Mouse (Mus musculus) c-Kit-positive CD71-positive TER-119-negative erythroid progenitor cells, embryonic 14.5 days (primary cell): ENCODE measurements at regions not wholly inside any gene's neighbourhood (a gene's known extent, or its start where the extent isn't known, plus 50 kb on each side); places are given as distances from the start of the nearest gene placed in this dataset.

Experiments
- DNase-seq: peaks from one replicate; pipeline ENCODE4 v3.0.0-alpha.2; 2013; ENCODE audit warnings: low read depth

DNA sequence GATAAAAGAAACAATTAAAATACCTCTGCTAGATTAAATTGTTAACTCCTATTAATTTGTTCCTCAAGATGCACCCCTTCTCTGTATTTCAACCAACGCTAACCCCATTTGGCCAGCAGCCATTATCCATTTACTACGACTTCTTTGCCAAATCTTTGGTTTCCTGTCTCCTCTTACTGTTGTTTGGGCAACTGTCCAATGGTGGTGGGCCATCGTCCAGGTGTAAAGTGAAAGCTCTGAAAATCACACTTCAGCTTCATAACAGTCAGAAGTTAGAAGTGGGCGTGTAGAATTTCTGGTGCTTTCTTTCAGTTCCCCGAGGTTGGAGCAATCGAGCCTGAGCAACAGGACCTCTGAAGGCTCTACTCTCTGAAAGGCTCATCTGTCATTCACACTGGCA lies 66.8 kb upstream of the Zbtb20 start:
- no peak for DNase-seq

DNA sequence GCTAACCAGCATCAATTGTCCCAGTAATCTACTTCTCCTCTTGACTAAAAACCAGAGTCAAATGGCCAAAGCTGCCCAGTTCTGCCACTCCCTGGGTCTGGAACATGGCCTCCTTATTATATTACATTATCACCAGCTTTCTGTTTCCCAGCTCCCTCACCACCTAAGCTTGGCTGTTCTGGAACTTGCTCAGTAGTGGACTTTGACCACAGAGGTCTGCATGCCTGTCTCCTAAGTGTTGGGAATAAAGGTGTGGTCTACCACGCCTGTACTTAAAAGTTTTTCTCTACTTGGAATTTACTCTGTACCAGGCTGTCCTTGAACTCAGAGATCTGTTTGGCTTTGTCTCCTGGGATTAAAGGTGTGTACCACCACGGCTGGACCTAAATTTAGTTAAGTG lies 68.1 kb upstream of the Zbtb20 start:
- no peak for DNase-seq

DNA sequence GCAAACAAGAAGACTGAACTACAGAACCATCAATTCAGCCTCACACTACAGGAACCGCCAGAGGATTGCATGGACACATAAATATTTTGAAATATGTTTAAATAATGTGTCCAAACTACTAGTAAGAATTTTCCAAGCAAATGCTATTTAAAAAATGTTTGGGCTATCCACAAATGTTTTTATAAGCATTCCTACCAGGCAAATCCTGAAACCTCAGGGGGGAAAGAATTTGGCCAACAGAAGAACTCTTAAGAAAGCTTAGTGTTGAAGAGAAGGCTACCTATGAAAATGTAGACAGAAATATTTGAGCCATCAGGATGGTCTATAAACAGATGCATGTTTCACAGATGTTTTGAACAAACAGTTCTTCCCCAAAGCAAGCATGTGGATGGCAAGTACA lies 72.1 kb upstream of the Zbtb20 start:
- no peak for DNase-seq

DNA sequence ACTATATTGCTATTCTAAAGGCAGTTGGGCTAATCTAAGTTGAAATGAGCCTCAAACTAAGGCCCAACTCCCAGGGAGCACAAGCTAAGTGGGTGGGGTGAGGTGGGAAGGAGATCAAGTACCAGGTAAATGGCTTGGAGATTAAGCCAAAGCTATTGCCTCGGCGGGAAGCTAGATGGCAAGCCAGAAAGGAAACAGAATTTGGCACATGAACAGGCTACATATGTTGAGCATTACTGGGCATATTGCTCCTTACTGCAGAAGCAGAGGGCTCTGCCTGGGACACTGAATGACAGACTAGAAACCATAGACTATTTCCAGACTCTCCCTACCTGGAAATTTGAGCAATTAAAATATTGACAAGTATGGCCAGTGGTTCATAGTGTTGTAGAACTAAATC lies 83.1 kb upstream of the Zbtb20 start:
- no peak for DNase-seq

DNA sequence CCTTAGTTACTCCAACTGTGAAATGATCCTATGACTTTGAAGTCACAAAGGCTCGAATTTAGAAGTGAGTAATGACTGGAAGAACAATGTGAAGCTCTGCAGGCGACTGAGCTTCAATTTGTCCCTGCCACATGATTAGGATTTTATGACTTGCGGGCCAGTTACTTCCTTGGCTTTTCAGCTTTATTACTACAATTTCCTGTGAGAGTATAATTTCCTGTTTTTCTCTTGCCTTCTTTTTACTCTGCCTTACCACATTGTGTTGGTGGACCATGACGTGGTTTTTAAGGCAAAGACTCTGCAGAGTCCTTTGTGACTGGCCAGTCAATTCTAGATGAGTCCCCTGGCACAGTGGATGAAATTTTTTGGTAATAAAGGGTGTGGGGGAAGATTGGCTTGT lies 91.0 kb upstream of the Zbtb20 start:
- DNase-seq = no peak

DNA sequence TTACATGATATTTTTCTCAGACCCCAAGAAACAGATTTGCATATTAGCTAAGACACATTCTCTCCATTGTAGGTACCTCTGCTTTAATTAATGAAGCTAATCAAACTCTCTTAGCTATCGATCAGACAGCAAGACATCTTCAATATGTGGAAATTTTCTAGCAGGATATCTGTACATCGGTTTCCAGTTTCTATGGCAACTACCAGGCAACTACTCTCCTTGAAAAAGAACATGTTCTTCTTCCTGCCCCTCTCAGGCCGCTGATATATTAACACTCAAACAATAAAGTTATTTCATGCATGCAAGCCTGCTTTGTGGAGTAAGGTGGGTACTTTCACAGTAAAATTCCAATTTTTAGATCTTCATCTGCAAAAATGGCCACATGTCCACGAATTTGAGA lies 91.7 kb upstream of the Zbtb20 start:
- no peak for DNase-seq

DNA sequence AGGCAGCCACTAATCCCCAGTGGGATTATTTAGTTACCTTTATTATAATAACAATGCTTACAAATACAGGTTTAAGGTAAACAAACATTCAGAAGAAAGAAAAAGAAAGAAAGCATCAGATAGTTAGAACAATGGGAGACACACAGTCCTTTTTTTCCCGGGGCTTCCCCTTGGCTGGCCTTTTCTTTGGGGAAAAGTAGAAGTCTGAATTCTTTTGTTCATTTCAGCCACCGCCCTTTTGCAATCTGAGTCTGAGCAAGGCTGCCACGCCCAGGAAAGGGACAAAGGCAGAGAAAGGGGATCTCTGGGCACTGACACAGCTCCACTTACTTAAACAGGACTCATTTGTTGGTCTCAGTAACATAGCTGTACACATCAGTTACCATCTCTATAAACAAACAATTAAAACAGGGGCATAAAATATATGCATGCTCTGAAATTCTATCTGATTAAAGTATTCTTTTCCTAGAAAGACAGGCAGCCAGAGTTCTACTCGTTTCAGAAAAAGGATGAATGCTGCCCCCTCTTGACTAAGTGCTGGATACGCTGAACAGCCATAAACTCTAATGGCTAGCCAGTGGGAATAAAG lies 93.5 kb upstream of the Zbtb20 start:
- no peak for DNase-seq

DNA sequence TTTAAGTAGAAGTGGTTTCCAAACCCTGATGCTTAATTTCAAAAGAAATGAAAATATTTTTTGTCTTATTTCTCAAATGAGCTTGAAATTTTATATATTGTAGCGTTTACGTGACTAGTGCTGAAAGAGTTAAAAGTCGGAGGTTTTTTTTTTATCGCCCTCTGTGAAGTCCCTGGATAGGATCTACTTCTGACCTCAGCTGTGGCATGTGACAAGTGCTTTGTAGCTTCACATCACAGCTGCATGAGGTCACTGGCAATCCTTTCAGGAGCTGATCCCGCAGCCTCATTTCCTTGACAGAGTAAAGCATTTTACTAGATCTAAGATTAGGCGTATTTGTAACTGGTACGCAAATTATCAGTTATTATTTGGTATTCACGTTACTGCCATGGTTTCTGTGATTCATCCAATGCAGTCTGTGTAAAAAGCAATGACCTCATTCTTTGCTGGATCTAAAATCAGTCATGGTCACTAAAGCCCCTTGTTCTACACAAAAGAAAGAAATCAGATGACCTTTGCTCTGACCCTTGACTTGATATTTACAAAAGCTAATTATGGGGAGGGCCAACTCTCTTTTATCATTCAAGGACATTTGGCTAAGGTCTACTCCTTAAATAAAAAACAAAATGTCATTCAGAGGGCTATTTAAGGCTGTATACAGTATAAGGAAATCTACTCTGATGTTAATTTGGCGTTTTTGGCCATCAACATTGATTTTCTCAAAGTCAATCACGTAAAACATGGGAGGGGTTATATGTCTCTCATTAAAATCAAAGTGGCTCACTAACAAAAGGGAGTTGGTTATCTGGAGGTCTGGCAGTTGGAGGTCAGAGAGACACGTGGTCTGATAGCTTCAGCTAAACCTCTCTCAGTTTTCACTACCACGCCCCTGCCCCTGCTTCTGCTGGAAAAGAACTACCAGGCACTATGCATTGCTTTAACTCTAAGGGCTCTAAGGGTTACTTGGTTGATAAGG lies 94.3 kb upstream of the Zbtb20 start:
- DNase-seq = no peak

DNA sequence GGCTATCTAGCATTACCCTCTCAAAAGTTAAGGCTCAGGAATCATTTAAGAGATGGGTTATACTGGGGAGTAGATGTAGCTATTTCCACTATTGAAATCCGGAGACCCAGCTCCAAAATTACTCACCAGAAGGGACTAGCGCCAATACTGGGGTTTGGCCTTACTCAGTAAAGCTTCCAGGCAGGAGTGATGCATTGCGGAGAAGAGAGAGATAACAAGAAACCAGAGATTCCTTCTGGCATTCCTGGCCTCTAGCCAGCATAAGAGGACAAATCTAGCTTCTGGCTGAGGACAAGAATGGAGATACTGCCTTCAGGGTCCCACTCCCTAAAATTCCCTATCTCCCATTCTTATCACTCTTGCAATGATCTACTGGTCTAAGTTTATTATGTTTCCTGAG lies 95.7 kb upstream of the Zbtb20 start:
- DNase-seq = no peak

DNA sequence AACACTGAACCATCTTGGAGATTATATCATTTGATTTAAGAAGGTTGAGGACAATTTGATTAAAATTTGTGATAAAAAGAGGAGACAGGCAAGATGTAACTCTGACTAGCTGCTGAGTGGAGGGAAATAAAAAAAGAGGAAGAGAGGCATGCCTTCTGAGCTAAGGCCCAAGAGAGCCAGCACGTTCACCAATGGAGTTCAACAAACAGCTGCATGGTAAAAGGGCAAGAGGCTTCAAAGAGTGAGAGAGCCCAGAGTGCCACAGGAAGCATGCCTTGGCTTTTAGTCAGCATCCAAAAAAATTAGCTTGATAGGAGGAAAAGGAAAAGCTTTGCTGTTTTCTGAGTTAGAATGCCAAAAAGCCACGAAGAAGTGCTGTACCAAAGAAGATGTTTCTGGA lies 103.0 kb upstream of the Zbtb20 start:
- no peak for DNase-seq

DNA sequence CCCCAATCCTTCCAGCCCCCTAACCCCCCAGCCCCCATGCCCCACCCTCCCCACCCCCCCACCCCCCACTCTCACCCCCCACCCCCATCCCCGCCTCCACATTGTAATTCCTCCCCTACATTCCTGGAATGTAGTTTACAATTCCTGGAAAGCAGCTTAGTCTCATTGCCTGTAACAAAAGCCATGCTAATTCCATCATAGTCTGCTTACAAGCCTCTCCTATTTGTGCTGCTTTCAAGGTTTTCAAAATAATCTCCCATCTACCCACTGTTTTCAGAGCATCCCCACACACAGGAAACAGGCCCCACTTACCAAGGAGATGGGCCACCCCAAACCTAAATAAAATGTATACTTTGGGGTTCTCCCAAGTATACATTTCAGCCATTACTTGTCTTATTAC lies 105.5 kb upstream of the Zbtb20 start:
- no peak for DNase-seq

DNA sequence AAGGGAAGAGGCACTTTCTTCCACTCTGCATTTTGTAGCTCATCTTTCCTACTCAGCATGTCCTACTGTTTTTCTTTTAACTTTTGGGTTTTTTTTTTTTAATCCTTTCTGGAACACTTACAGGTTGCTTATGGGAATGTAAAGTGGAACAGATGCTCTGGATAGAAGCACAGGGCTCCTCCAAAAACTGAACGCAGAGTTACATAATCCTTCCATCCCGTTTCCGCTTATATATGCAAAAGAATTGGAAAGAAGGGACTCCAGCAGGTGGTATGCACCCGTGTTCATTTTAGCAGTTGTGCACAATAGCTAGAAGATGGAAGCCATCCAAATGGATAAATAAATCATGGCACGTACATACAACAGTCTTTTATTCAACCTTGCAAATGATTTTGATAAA lies 127.0 kb upstream of the Zbtb20 start:
- no peak for DNase-seq

DNA sequence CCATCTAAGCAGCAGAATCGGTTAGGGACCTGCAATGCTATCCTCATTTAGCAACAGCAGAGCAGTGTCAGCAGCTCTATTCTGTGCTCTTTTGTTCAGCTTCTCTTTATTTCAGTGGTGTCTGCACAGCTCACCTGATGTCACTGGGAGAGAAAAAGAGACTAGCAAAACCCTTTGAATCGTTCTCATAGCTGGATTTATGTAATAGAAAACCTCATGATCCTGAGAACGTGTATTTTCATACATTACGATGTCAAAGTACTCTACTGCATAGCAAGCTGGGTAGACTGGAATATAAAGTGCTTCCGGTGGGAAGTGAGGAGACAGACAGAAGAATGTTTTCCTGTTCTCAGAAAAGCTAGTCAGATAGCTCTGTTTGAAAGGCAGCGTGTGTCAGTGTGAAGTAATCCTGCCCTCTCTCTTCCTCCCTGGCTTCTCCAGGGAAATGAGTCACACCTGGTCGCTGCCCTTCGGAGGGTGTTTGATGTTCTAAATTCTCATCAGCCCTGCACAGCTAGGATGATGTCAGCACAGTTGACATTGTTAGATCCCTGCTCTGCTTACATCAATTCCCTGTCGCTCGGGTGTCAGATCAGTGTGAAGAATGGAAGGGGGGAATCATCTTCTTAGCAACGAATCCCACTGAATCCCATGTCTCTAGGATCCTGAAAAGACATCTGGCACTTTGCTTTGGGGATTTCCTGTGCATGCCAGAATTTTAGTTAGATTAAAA lies 129.6 kb upstream of the Zbtb20 start:
- no peak for DNase-seq

DNA sequence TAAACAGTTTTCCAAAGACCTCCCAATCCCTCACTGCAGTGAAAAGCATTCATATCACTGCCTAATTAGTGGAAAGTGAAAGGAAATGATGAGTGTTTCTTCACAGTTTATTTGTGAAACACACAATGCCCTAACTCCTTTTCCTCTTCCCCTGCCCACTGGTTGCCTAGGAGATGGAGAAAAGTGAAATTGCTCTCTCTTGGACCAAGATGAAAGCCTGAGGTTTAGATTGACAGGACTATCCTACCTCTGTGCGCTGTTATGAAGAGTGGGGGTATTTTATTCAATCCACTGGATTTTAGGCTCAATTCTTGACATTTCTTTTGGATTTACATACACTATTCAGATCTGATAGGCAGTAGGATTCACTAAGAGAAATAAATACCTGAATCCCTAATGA lies 132.1 kb upstream of the Zbtb20 start:
- no peak for DNase-seq

DNA sequence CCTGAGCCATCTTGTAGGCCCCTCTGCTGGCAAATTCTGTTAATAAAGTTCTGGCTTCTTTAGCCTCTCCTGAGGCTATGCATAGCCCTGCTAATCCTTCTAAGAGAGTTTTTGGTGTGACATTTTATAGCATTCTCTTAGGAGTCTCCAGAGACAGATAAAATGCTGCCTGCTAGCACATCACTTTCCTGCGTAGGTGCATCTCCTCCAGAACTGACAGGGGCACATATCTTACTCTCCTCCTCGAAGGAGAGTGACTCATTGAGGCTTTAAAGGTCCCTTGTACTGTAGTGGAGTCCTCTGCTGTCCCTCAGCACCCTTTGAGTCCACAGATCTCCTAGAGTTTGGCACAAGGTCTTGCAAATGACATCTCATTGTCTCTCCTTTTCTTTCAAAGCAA lies 132.6 kb upstream of the Zbtb20 start:
- no peak for DNase-seq

DNA sequence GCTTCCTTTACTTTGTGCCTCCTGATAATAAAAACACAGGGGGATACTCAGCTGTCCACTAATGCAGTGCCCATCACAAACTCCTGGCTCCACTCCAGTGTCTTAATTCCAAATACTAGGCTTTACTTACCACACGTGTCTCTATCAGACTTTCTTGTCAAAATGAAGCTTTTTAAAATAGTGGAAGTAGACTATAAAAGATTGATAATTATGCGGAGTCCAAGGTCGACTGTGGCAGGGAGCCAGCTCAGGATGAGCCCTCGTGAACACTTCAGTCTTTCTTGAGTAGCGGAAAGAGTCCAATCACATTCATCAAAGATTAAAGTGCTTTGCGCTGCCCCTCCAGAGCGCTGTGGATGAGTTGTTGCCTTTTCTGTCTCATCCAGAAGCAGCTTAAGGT lies 147.9 kb upstream of the Zbtb20 start:
- DNase-seq = no peak

DNA sequence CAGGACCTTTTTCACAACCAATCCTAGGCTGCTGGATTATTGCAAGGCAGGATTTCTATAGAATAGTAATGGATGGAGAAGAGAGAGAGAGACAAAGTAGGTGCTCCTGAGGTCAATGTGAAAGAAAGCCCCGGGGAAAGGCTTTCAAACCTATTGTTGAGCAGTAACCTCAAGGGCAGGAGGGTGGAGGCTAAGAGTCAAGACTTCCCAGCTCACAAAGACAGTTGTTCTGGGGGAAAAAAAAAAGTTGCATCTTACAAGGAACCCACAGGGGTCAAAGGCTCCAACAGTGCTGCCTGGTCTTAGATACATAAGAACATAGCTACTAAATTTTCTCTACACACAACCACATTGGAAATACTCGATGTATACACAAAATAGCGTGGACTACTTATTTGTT lies 155.8 kb upstream of the Zbtb20 start:
- DNase-seq = no peak

DNA sequence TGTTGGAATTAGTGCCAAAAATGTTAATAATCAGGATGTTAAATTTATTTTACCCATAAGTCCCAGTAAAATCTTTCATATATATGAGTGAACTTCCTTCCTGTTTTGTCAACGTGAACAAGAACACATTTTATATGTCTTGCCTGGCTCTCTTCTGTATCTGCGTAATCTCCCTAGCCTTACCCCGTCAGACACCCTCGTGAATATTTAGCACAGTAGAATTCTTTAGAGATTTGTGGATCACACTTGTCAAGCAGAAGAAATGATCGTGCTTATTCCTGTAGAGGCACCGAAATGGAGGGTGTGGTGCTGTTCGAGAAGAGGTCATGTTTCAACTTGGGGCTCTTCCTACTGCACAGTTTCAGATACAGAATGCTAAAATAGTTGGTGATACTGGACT lies 157.2 kb upstream of the Zbtb20 start:
- no peak for DNase-seq

DNA sequence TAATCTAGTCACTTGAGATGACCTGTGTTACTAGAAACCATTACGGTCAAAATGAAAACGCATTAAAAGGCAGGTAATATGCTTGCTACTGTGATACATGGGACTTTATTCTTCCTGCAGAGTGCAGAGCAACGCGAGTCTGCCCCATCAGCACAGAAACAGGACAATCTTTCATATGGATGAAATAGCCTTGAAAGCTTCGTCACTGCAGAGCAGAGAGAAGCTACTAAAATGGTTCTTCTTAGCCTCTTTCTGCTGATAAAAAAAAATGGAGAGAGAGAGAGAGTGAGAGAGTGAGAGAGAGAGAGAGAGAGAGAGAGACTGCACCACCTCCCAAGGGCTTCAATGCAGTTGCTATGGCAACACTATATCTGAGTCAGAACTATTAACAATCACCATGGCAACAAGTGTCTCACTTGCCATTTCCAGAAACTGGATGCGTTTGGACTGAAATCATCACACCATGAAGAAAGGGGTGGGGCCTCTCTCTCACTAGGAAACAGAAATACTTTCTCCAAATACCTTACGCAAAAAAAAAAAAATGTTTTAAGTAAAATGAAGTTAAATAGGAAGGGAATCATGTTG lies 157.8 kb upstream of the Zbtb20 start:
- no peak for DNase-seq

DNA sequence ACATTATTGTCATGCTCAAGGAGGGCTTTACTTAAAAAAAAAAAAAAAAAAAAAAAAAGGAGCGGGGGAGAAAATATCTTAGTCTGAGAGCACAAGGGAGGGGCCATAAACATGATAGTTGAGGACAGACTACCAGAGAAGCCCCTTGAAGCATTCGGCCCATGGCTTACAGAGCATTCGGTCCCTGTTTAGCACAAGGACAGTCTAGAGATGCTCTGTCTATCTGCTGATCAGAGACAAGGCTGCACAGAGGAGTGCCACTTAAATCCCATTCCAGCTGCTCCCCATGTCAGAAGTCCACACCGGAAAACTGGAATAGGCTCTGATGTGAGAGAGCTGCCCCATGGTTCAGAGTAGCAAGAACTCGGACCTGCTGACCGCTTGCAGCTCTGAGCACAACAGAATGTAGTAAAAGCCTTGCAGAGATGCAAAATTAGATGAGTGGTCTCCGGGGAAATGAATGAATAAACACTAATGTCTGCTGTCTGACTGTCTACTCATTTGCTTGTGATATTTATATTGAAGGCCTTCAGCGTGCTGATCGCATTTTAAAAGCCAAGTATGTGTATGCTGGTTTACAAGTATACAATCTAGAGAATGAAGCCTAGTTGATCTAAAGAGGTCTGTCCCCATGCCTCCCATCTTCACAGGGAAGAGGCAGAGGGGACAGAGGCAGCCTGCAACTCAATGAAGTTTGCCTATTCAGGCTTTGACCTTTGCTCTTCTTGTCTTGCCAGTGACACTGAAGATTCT lies 158.4 kb upstream of the Zbtb20 start:
- DNase-seq = no peak

DNA sequence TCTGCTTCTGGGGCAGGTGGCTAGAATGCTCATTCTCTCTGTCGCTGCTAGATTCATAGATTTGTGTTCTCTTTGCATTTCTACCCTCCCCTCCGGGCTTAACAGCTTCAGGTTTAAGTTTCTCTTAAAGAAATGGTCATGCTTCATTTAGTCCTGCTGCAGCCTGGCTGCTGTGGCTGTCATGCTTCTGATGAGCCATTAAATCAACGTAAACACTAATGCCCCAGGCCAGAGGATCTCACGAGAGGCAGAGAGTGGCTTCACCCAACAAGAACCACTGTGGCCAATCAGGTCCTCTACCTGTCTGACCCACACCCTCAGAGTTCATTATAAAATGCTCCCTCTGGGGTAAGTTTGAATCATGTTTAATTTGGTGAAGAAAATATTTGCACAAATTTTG lies 173.0 kb upstream of the Zbtb20 start:
- no peak for DNase-seq

DNA sequence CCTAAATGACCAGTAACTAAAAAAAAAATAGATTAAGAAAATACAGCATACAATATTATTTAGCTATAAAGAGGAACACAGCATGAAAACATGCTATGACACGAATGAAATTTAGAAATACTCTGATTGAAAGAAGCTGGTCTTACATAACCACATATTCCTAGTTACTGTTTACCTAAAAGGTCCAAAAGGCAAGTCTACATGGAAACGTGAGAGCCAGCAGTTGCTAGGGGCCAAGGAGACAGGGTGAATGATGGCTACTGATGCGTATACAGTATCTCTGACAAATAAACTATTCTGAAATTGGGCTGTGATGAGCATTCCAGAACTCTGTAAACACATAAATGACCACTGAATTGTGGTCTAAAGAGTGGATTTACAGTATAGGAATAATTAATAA lies 194.5 kb upstream of the Zbtb20 start:
- DNase-seq = no peak
